Mouse (Mus musculus) CH12.LX (cell line): ENCODE results near the gene Henmt1. TPM values are rescaled to one million over a fixed set of nuclear protein-coding genes. Genes with fewer than 3 reads are reported as not detected.

Source experiments
- DNase-seq: peaks from one replicate; pipeline ENCODE4 v3.0.0-alpha.2; 2013; ENCODE audit errors: extremely low read depth
- H3K27ac ChIP-seq: 2 replicates; pipeline ENCODE4 v1.5.1; 2012; ENCODE audit warnings: low read depth, mild to moderate bottlenecking, control low read depth, moderate library complexity; ENCODE audit not compliant: insufficient read depth
- H3K27me3 ChIP-seq: replicated peaks from 2 replicates; pipeline ENCODE3; 2012; ENCODE audit warnings: inconsistent platforms
- H3K36me3 ChIP-seq, 2 experiments: replicated peaks in 1 of 2; 2 replicates each; pipeline versions ENCODE3 to v1.6.1; 2012; ENCODE audit warnings: inconsistent platforms in 1 of 2, low read length in 1 of 2, mild to moderate bottlenecking in 1 of 2, mixed read lengths in 1 of 2, moderate library complexity in 1 of 2; ENCODE audit not compliant: control insufficient read depth in 1 of 2, insufficient read depth in 1 of 2
- H3K4me1 ChIP-seq, 2 experiments: 2 replicates each; pipeline ENCODE4 v1.6.1; 2012; ENCODE audit warnings: inconsistent platforms in 1 of 2, moderate library complexity in 1 of 2; ENCODE audit not compliant: insufficient read depth in 2 of 2, control insufficient read depth in 1 of 2
- H3K4me2 ChIP-seq: 2 replicates; pipeline ENCODE4 v1.6.1; 2012; ENCODE audit warnings: low read depth, mild to moderate bottlenecking, control low read depth; ENCODE audit not compliant: poor library complexity, insufficient read depth, severe bottlenecking
- H3K4me3 ChIP-seq, 3 experiments: fragments of 150-350 bp in 1 of 3; sonication (generic) in 1 of 3; replicated peaks in 1 of 3; 2 replicates each; pipeline versions ENCODE3 to v1.5.1; 2011 to 2012; ENCODE audit warnings: low read depth in 2 of 3, low read length in 2 of 3, mild to moderate bottlenecking in 2 of 3, moderate library complexity in 2 of 3, control low read depth in 1 of 3, improper control_type of control experiment in 1 of 3, inconsistent platforms in 1 of 3, mixed read lengths in 1 of 3; ENCODE audit not compliant: poor library complexity in 1 of 3
- H3K79me2 ChIP-seq: replicated peaks from 2 replicates; pipeline ENCODE4 v1.6.1; 2012; ENCODE audit warnings: mild to moderate bottlenecking, moderate library complexity; ENCODE audit not compliant: control insufficient read depth, poor library complexity, insufficient read depth, severe bottlenecking; ENCODE audit errors: extremely low read depth
- H3K9ac ChIP-seq: 2 replicates; pipeline ENCODE4 v1.6.1; 2012; ENCODE audit warnings: low read depth, mild to moderate bottlenecking, control low read depth, moderate library complexity; ENCODE audit not compliant: insufficient read depth
- H3K9me3 ChIP-seq: replicated peaks from 2 replicates; pipeline ENCODE3; 2012; ENCODE audit warnings: low read length, inconsistent platforms, mixed read lengths
- BHLHE40 ChIP-seq: IDR thresholded peaks from 2 replicates; pipeline ENCODE4 v1.6.1; 2011; ENCODE audit warnings: mild to moderate bottlenecking, low read depth, low read length, improper control_type of control experiment
- CHD1 ChIP-seq: IDR thresholded peaks from 2 replicates; pipeline ENCODE4 v1.6.1; 2012; ENCODE audit warnings: low read depth, low read length, improper control_type of control experiment, inconsistent platforms
- CHD2 ChIP-seq: IDR thresholded peaks from 2 replicates; pipeline ENCODE4 v1.6.1; 2011; ENCODE audit warnings: low read length, improper control_type of control experiment
- CTCF ChIP-seq, 2 experiments: IDR thresholded peaks in 1 of 2; conservative IDR thresholded peaks in 1 of 2; 2 replicates each; pipeline ENCODE4 v1.5.1; 2011 to 2012; ENCODE audit warnings: low read depth in 2 of 2, low read length in 2 of 2, improper control_type of control experiment in 1 of 2, inconsistent platforms in 1 of 2, mild to moderate bottlenecking in 1 of 2, moderate library complexity in 1 of 2
- E2F4 ChIP-seq: IDR thresholded peaks from 2 replicates; pipeline ENCODE4 v1.6.1; 2011; ENCODE audit warnings: low read depth, low read length, improper control_type of control experiment; ENCODE audit not compliant: insufficient replicate concordance
- ELF1 ChIP-seq: IDR thresholded peaks from 2 replicates; pipeline ENCODE4 v1.6.1; 2014; ENCODE audit warnings: low read depth, mild to moderate bottlenecking, inconsistent platforms, low read length, improper control_type of control experiment
- EP300 ChIP-seq: IDR thresholded peaks from 2 replicates; pipeline ENCODE4 v1.6.1; 2011; ENCODE audit warnings: low read length, improper control_type of control experiment
- ETS1 ChIP-seq: conservative IDR thresholded peaks from 2 replicates; pipeline ENCODE4 v1.6.1; 2012; ENCODE audit warnings: low read depth, mild to moderate bottlenecking, inconsistent platforms, low read length, improper control_type of control experiment, moderate library complexity
- IRF4 ChIP-seq: IDR thresholded peaks from 2 replicates; pipeline ENCODE4 v1.6.1; 2014; ENCODE audit warnings: low read depth, mild to moderate bottlenecking, inconsistent platforms, low read length, improper control_type of control experiment
- JUN ChIP-seq: IDR thresholded peaks from 2 replicates; pipeline ENCODE4 v1.6.1; 2011; ENCODE audit warnings: low read depth, mild to moderate bottlenecking, low read length, improper control_type of control experiment, moderate library complexity; ENCODE audit not compliant: insufficient read depth
- JUND ChIP-seq: conservative IDR thresholded peaks from 2 replicates; pipeline ENCODE4 v1.6.1; 2011; ENCODE audit warnings: low read depth, low read length, improper control_type of control experiment
- KAT2A ChIP-seq: IDR thresholded peaks from 2 replicates; pipeline ENCODE4 v1.6.1; 2012; ENCODE audit warnings: low read length, improper control_type of control experiment, inconsistent platforms; ENCODE audit not compliant: insufficient replicate concordance
- MAFK ChIP-seq: IDR thresholded peaks from 2 replicates; pipeline ENCODE4 v1.6.1; 2011; ENCODE audit warnings: low read length, improper control_type of control experiment; ENCODE audit not compliant: insufficient replicate concordance
- MAX ChIP-seq: IDR thresholded peaks from 2 replicates; pipeline ENCODE4 v1.6.1; 2011; ENCODE audit warnings: low read length, improper control_type of control experiment
- MAZ ChIP-seq: IDR thresholded peaks from 2 replicates; pipeline ENCODE4 v1.6.1; 2012; ENCODE audit warnings: low read depth, mild to moderate bottlenecking, inconsistent platforms, low read length, improper control_type of control experiment, moderate library complexity
- MEF2A ChIP-seq: IDR thresholded peaks from 2 replicates; pipeline ENCODE4 v1.6.1; 2014; ENCODE audit warnings: low read depth, mild to moderate bottlenecking, inconsistent platforms, low read length, improper control_type of control experiment, borderline replicate concordance
- MXI1 ChIP-seq: IDR thresholded peaks from 2 replicates; pipeline ENCODE4 v1.6.1; 2011; ENCODE audit warnings: mild to moderate bottlenecking, low read depth, low read length, improper control_type of control experiment
- MYC ChIP-seq: IDR thresholded peaks from 2 replicates; pipeline ENCODE4 v1.6.1; 2011; ENCODE audit warnings: low read depth, mild to moderate bottlenecking, improper control_type of control experiment, low read length
- NELFE ChIP-seq: IDR thresholded peaks from 2 replicates; pipeline ENCODE4 v1.6.1; 2011; ENCODE audit warnings: low read depth, low read length, improper control_type of control experiment
- NRF1 ChIP-seq: IDR thresholded peaks from 2 replicates; pipeline ENCODE4 v1.6.1; 2014; ENCODE audit warnings: low read depth, mild to moderate bottlenecking, inconsistent platforms, low read length, improper control_type of control experiment, moderate library complexity
- PAX5 ChIP-seq: IDR thresholded peaks from 2 replicates; pipeline ENCODE4 v1.6.1; 2012; ENCODE audit warnings: low read length, inconsistent platforms, mixed read lengths
- POLR2A ChIP-seq: IDR thresholded peaks from 2 replicates; pipeline ENCODE4 v1.6.1; 2011; ENCODE audit warnings: low read depth, mild to moderate bottlenecking, improper control_type of control experiment, low read length
- POLR2AphosphoS2 ChIP-seq: IDR thresholded peaks from 2 replicates; pipeline ENCODE4 v1.6.1; 2011; ENCODE audit warnings: low read depth, low read length, improper control_type of control experiment
- RAD21 ChIP-seq: IDR thresholded peaks from 2 replicates; pipeline ENCODE4 v1.6.1; 2011; ENCODE audit warnings: low read depth, mild to moderate bottlenecking, low read length, improper control_type of control experiment, moderate library complexity
- RCOR1 ChIP-seq: conservative IDR thresholded peaks from 2 replicates; pipeline ENCODE4 v1.6.1; 2012; ENCODE audit warnings: low read depth, mild to moderate bottlenecking, inconsistent platforms, low read length, improper control_type of control experiment
- SIN3A ChIP-seq: IDR thresholded peaks from 2 replicates; pipeline ENCODE4 v1.6.1; 2012; ENCODE audit warnings: low read length, improper control_type of control experiment, inconsistent platforms
- TBP ChIP-seq: conservative IDR thresholded peaks from 2 replicates; pipeline ENCODE4 v1.6.1; 2011; ENCODE audit warnings: low read depth, low read length, improper control_type of control experiment
- TCF12 ChIP-seq: IDR thresholded peaks from 2 replicates; pipeline ENCODE4 v1.6.1; 2014; ENCODE audit warnings: low read depth, mild to moderate bottlenecking, inconsistent platforms, low read length, improper control_type of control experiment
- UBTF ChIP-seq: IDR thresholded peaks from 2 replicates; pipeline ENCODE4 v1.6.1; 2012; ENCODE audit warnings: low read depth, mild to moderate bottlenecking, inconsistent platforms, low read length, improper control_type of control experiment, moderate library complexity
- USF1 ChIP-seq: IDR thresholded peaks from 2 replicates; pipeline ENCODE4 v1.6.1; 2014; ENCODE audit warnings: low read depth, mild to moderate bottlenecking, inconsistent platforms, low read length, improper control_type of control experiment
- USF2 ChIP-seq: conservative IDR thresholded peaks from 2 replicates; pipeline ENCODE4 v1.6.1; 2011; ENCODE audit warnings: low read depth, low read length, improper control_type of control experiment
- ZC3H11A ChIP-seq: IDR thresholded peaks from 2 replicates; pipeline ENCODE4 v1.6.1; 2012; ENCODE audit warnings: low read depth, mild to moderate bottlenecking, inconsistent platforms, low read length, improper control_type of control experiment
- ZKSCAN1 ChIP-seq: IDR thresholded peaks from 2 replicates; pipeline ENCODE4 v1.6.1; 2012; ENCODE audit warnings: low read depth, inconsistent platforms, low read length, improper control_type of control experiment, borderline replicate concordance
- ZMIZ1 ChIP-seq: IDR thresholded peaks from 2 replicates; pipeline ENCODE4 v1.6.1; 2012; ENCODE audit warnings: low read depth, mild to moderate bottlenecking, inconsistent platforms, low read length, improper control_type of control experiment
- ZNF384 ChIP-seq: IDR thresholded peaks from 2 replicates; pipeline ENCODE4 v1.6.1; 2012; ENCODE audit warnings: low read depth, low read length, improper control_type of control experiment, inconsistent platforms
- dilution Hi-C: fragments of 300-500 bp; cut with MboI; formaldehyde crosslinking; loops from 2 replicates; pipeline ENCODE4 v1.14.3; 2020; ENCODE audit warnings: low sequenced_read_pairs; ENCODE audit not compliant: extremely low pct_unique_long_range_greater_than_20kb, extremely low pct_ligation_motif_present
- in situ Hi-C: fragments of 300-500 bp; cut with MboI; formaldehyde crosslinking; loops from 3 replicates; pipeline ENCODE4 v1.14.3; 2019; ENCODE audit warnings: low sequenced_read_pairs, low pct_ligation_motif_present, low pct_unique_long_range_greater_than_20kb, mixed read lengths
- polyA plus RNA-seq: library from polyadenylated mRNA; unstranded; fragments of >175 nt; gene quantifications from 2 replicates; pipeline ENCODE4 v1.2.1, GENCODE M21; 2012; ENCODE audit warnings: low read depth; ENCODE audit not compliant: insufficient read length
- total RNA-seq, 2 experiments: library from RNA; depleted of rRNA; stranded (reverse); fragments of 300-350 nt in 1 of 2; fragments of >200 nt in 1 of 2; gene quantifications; 2 replicates each; pipeline ENCODE4 v1.2.3; 2012 to 2014

Henmt1 gene
- total and polyA plus RNA-seq, 3 experiments, result not detected

- no peak for TF ChIP-seq ZNF384
- no peak for TF ChIP-seq SIN3A
- peak; percentile 86 for TF ChIP-seq UBTF
Observed at GRCm38 (mm10) chr3:108911081-108911547, 28.6 kb upstream of the Henmt1 start (continued).

GRCm38 (mm10) chr3:108911548-108912413 lies 27.9 kb upstream of the Henmt1 start, which contains the start of gene Prpf38b:
Gene Prpf38b (minus strand): TSS chr3:108911727.
- Histone ChIP-seq H3K4me2 (peak within 1 kb of the TSS; percentile 70), H3K9me3 (no peaks in the 10 kb centered on the region), H3K27me3 (no peaks in the 10 kb centered on the region), H3K36me3 (peaks cover 9 to 20% of the 10 kb centered on the region in 2 experiments), H3K4me1 (peaks cover 8 to 27% of the 10 kb centered on the region in 2 experiments; a peak in 3 of 4 replicates), H3K27ac (peak within 1 kb of the TSS; percentile 97), H3K79me2 (peaks cover 39% of the 10 kb centered on the region), H3K9ac (peak within 1 kb of the TSS; percentile 93), H3K4me3 (peak within 1 kb of the TSS; percentile 71 to 99 (median 87))
- in situ Hi-C loops, result no loop called here
- dilution Hi-C loops, result no loop called here
- DNase-seq, result peak; percentile 96
- TF ChIP-seq USF2 (no peak), MYC (0 out of 2 replicates have a peak, but pooled peaks have one; percentile 54), POLR2AphosphoS2 (peak; percentile 63; the same call in 1 of the 2 replicates), UBTF (no peak; the same call in 1 of the 2 replicates), TBP (peak; percentile 88), CHD1 (peak; percentile 76; the same call in 1 of the 2 replicates), MAX (no peak), KAT2A (peak; percentile 73; the same call in 1 of the 2 replicates), EP300 (no peak), IRF4 (peak; percentile 38; the same call in 1 of the 2 replicates), E2F4 (no peak), BHLHE40 (peak; percentile 62; the same call in 1 of the 2 replicates), ETS1 (no peak; the same call in 1 of the 2 replicates), SIN3A (peak; percentile 63), NRF1 (peak; percentile 89), MAZ (no peak), ZC3H11A (no peak), RAD21 (no peak), USF1 (no peak), CHD2 (peak; percentile 49; the same call in 1 of the 2 replicates), NELFE (peak; percentile 92), ELF1 (peak; percentile 97), POLR2A (peak; percentile 96), ZKSCAN1 (no peak), RCOR1 (no peak), CTCF (conservative IDR thresholded peaks at IDR 0.05 in 1 of 2, IDR thresholded peaks at IDR 0.05 in 1 of 2; ENCODE audit: low read depth in 2 of 2, low read length in 2 of 2) (no peak), JUN (no peak), ZMIZ1 (peak; percentile 90), MEF2A (no peak), MAFK (no peak), PAX5 (no peak), TCF12 (peak; percentile 82), MXI1 (peak; percentile 42; the same call in 1 of the 2 replicates), JUND (no peak)
